Mouse (Mus musculus) lung, postnatal 36 days (tissue): ENCODE measurements around the gene Ppt2.
A peak's percentile ranks its signal among the peaks of the same experiment; 100 is the strongest.

ENCODE experiments used
- DNase-seq: peaks from one replicate; pipeline ENCODE4 v3.0.0; 2022; ENCODE audit warnings: mixed read lengths

The Ppt2 gene

DNA sequence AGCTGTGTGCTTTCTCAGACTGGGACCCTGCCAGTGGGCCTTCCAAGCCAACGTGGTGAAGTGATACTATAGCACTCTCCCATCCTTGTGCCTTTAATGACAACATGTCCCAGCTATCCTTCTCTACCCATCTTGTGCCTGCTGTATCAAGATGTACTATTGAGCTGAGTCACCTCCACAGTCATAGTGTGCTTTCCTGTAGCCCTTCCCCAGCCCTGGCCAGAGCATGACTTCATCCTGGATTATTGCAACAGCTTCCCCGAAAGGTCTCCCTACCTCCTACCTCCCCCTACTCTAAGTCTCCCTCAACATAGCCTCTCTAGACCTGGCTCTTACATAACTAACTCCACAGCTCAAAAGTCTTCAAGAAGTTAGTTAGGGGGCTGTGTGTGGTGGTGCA, 7.4 kb upstream of the Ppt2 start:
- DNase-seq, result no peak

DNA sequence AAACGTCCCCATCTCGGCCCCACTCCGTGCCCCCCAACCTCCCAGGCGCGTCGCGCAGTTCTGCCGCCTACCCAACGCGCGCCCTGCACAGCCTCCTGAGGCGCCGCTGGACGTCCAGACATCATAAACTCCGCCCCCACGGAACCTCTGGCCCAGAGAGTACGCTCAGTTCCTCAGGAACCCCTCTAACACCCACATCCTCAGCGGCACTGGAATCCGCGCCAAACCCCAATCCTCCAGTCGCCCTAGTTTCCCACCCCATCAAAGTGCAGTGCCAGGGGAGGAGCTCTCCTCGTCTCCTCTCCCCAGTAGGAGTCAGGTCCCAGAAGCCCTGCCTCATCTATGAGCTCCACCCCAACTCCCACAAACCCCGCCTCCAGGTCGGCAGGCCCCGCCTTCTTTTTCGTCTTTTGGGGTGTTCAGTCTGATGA, 4.0 kb upstream of the Ppt2 start:
- DNase-seq, result peak; percentile 88

DNA sequence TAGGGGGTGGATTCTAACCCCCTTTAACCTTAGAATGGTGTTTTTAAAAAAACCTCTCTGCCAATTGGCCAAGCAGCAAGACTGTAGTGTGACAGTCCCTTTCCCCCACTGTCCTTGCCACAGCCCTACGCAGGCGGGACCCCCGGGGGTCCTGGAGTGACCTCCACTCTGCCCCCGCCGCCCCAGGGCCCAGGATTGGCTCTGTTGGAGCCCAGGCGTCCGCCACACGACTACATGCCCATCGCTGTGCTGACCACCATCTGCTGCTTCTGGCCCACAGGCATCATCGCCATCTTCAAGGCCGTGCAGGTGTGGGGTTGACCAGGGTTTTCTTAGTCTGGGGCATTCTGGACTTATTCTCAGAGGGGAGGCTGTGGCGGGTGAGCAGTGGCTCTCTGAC, 3.3 kb upstream of the Ppt2 start:
- no peak for DNase-seq

DNA sequence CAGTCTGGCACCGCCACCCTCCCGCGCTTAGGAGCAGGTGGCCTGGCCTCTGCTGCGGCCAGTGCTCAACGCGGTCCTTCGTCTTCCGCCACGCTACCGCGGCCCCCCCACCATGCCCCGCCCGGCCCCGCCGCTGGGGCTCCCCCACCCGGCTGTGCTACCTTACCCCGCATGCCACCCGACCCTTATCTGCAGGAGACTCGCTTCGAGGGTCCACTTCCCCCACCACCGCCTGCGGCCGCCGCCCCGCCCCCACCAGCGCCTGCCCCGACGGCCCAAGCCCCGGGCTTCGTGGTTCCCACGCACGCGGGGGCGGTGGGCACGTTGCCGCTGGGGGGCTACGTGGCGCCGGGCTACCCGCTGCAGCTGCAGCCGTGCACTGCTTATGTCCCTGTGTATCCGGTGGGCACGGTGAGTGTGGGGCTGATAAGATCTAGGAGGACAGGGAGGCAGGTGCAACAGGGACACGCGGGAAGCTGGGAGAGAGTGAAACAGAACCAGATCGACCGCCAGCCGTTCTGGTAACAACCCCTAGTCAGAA, 2.5 kb upstream of the Ppt2 start:
- no peak for DNase-seq

DNA sequence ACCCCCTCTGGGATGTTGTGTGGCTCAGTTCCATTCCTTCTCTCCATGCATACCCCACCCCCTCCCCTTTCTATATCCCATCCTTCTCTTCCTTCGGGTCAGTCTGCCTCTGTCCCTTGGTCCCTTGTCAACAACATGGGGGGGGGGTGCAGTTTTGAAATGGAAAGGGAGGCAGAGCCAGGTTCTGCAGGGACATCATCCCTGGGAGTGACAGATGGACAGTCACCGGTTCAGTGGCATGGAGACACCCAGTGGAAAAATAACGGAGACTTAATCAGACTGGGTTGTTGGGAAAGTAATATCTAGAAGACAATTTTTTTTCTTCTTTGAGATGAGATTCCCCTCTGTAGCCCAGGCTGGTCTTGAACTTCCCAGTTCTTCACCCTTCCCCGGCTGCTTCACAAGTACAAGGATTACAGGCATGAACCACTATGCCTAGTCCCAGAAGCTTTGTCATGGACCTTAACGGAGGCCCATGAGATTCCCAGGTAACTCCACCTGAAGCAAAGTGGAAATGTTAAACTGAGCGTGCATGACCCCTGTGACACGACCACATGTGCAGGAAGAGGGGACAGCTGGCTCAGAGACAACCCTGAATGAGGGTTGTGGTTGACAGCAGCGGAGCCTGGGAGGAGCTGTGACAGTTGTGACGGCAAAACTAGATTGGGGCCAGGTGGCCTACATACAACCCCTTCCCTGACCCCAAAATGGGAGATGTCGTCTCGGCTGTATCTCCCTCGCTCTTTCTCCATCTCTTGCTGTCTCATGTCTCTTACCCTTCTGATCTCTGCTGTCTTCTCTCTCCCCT, 1.7 kb upstream of the Ppt2 start:
- no peak for DNase-seq

DNA sequence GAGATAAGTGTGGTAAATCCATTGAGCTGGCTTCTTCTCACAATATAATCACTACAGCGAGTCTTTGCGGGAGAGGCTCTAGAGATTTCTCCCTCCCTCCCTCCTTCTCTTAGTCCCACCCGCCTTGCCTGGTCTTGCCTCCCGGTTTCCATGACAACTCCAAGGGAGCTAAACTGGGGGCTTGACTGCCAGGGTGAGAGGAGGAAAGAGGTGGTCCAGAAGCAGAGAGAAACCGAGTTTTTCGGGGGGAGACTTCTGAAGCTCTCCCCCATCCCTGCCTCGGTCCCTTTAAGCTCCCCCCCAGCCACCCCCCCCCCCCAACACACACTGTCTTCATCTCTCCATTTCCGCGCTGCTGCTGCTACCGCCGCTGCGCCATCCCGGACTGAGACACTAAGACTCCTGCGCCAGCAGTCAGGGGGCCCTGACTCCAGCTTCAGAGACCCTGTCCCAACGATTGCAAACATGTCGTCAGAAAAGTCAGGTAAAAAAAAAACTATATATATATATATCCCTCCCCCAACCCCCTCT, 976 bp upstream of the Ppt2 start, which contains the start of gene Prrt1:
Gene Prrt1 (plus strand): TSS at position 313 of the 531 bp plus-strand sequence.
- DNase-seq, result no peak

DNA sequence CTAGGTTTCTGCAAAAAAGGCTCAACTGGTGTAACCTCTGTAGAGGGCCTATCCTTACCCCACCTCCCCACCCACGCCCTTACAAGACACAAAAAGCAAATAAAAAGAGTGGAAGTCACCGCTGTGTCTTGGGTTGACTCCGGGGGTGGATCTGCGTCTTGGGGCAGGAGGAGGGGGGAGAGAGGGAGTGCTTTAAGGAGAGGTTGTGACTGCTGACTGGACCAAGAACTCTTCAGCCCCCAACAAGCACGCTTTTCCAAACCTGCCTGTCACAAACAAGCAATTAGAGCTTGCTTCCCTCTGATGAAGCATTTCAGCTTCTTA, 296 bp upstream of the Ppt2 start:
- DNase-seq, result no peak

DNA sequence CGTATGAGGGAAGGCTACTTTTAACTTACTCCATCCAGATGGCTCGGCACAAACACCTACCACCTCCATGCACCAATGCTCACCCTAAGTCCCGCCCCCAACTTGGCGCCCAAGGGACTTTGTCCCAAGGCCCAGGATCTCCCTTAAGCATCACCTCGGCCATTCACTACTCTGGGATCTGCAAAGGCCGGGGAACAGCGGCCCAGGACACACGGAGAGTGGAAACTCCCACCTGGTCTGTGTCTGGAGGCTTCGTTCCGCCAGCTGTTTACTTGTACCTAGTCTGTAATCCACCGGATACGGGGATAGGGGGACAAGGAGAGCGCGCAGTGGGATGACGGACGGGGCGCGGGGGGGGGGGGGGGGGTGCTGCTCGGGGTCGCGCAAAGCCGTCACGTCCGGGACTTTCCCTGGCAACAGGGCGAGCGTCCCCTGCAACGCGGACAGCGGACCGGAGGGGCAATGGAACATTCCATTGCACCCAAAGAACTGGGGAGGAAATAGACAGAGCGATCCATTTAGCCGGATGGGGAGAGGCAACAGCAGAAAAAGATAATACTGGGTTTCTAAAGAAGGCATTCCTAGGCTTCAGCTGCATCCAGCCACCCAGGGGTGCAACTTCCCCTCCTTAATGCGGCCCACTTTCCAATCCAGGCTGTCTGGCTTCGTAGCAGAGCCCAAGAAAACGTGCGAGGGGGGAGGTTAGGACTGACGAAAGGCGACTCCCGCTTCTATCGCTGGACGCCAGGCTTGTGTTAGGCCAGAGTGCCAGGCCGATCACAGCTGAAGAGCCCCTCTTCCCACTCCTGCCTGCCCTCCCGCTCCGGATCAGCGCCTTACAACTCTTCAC, 992 bp downstream of the Ppt2 start:
- peak; percentile 89 for DNase-seq

DNA sequence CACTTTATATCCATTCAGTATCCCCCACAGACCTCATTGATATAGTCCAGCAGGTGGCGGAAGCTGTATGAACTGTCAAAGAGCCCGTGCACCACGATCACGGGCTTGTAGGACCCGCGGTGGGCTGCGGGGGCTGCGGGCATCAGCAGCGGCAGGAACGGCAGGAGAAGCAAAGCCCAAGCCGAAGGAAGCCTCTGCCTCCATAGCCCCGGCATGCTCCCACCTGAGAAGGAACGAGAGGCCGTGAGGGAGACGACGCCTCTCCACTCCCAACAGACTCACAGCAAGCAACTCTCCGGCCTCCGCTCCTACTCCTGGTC, 1.6 kb downstream of the Ppt2 start:
- peak; percentile 58 for DNase-seq

DNA sequence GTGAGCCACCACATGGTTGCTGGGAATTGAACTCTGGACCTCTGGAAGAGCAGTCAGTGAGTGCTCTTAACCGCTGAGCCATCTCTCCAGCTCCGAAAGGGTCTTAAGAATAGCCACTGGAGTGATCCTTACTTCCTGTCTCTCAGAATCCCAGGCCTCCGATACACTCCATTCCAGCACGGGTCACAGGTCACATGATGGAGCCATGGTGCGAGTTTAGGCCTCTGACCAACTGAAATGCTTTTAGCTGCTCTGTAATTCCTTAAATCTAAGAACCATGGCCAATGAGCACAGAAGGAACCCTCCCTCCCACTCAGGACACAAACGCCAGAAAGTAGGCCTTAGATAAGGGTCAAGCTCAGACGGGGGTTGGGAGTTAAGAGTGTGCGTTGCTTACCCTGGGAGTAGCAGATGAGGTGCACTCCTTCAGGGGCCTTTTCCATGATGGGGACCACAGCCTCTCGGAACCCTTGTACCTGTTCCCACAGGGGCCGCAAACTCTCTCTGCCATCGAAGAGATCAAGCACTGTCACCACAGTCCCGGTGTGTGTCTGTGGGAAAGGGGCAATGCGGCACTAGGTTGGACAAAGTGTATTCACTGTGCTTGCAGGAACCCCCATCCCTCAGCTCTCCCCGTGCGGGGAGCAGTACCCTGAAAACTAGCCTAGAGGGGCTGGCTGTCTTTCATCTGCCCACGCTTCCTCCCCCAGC, 2.1 kb downstream of the Ppt2 start:
- no peak for DNase-seq

DNA sequence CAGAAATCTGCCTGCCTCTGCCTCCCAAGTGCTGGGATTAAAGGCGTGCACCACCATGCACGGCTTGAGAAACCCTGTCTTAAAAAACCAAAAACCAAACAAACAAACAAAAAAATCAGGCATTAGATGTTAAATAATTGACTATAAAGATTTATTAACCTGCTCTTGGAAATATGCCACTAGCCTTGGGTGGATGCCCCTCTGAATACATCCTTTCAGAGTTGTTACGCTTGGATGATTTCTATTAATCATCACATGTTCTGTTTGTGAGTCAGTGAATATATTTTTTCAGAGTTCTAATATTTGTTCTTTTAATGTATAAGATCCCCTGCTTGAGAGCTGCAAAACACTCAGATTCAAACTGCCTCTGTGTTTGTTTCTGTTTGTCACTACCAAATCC, 3.3 kb downstream of the Ppt2 start:
- DNase-seq, result no peak

DNA sequence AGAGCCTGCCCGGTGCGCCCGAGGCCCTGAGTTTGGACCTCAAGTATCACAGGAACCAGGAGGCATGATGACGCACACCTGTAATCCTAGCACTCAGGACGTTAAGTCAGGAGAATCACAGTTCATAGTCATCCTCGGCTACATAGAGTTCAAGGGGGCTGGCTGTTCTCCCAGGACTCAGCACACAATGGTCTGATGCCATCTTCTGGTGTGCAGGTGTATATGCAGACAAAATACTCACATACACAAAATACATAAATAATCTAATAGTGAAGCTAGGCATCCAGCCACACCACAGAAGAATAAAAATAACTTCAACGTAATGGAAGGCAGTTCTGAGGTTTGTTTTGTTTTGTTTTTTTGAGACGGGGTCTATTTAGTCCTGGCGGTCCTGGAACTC, 5.1 kb downstream of the Ppt2 start:
- DNase-seq, result no peak

DNA sequence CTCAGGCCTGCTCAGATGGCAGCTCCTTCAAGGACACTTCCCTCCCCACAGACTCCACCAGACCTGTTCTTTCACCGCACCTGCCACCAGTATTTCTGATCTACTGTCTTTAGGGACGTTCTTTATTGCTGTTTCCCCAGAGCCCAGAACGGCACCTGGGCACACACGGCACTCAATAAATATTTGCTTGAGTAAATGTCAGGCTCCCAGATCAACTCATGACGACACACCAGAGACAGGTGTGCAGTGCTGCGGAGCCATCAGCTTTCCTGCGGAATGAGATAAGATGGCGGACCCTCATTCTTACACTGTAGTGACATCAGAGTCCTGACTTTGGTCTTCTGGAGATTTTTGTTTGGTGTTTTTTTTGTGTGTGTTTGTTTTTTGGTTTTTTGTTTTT, 7.3 kb downstream of the Ppt2 start:
- no peak for DNase-seq

DNA sequence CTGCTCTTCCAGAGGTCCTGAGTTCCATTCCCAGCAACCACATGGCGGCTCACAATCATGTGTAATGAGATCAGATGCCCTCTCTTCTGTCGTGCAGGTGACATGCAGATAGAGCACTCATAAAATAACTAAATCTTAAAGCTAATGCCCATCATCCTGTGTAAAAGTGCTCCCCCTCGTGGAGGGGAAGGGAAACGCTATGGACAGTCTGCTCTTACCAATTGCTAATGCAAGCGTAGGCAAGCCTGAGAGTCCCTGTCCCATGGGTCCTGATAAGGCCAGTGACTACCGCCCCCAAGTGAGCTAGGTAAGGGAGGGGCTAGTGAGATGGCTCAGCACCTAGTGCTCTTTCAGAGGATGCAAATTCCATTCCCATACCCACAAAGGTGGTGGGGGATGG, 9.3 kb downstream of the Ppt2 start:
- peak; percentile 93 for DNase-seq

DNA sequence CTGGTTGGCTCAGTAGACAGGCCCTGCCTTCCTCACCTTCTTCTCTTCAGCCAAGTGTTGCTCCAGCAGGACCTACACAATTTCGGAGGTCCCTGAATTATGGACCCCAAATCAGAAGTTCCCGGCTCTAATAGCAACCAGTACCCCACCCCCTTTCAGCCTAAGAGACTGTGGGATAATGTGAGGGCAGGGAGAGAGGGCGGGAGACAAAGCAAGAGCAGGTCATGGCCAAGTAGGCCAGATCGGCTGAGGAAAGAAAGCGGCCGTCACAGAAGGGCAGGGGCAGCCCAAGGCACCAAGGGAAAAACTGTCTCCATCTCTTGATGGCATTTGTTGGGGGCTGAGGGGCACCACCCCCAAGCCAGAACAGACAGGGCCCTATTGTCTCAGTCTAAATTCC, 12.4 kb downstream of the Ppt2 start, which contains the start of gene Egfl8:
Gene Egfl8 (minus strand): TSS at position 101 of the 400 bp plus-strand sequence.
- no peak for DNase-seq

DNA sequence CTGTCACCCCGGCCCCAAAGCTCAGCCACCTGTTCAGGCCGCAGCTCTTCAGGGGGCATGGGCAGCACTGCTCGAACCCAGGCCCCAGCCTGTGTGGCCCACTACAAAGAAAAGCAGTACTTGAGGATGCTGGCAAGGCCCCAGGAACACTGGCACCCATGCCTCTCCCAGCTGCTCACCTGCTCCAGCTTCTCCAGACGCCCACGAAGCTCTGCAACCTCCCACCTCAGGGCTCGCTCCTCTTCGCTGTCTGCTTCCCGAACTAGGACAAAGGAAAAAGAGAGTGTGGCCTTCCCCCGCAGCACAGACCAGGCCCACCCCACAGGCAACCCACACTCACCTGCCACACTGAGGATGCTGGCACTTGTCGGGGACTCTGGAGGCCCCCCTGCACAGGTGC, 14.5 kb downstream of the Ppt2 start:
- no peak for DNase-seq

DNA sequence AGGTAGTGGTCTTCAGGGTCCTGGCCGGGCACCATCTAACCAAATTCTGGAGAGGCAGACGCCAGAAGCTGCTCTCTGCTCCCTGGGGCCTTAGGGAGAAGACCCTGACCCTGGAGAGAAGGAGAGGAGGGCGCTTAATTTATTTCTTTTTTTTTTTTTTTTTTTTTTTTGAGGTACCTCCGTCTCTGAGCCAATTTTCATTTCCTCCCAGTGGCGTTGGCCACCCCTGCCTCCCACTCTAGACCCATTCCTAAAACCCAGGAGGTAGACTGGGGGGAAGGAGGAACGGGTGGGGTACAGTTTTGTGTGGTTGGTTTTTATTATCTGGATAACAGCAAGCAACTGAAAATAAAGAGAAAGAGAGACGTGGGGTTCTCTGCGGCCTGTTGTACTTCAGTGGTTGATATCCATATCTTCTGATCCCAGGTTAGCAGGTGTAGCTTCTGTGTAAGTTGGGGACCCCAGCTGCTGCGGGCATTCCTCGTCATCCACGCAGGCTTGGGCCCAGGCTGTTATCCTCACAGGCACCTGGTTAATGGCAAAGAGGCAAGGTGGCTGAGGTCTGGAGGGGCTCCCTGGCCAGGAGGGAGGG, 15.2 kb downstream of the Ppt2 start:
- DNase-seq, result no peak

DNA sequence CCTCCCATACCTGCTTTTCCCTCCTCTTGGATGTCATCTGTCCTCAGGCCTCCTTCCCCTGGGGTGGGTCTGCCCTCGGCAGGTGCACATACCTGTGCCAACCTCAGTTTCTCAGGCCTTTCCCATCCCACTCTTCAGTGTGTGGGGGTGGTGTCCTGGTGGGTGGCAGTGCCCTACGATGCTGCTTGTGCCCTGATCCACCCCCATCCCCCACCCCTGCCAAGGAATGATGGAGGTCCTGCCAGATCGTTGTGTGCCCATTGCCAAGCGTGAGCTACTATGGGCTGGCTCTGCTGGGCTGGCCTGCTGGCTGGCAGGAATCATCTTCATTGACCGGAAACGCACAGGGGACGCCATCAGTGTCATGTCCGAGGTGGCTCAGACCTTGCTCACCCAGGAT, 17.3 kb downstream of the Ppt2 start:
- DNase-seq, result no peak

DNA sequence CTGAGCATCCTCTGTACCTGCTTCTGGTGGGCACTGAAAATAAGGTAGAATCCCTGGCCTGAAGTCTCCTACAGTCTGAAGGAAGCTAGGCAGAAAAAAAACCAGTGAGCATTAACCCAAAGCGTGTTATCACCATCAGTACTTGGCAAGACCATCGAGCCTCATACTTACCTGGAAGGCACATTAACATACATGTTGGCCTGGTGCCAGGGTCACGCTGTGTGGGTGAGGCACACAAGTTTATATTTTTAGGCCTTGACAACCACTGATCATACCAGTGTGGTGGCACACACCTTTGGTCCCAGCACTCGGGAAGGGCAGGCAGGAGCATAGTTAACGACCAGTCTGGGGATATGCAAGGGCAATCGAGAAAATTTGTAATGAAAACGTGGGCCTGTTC, 20.3 kb downstream of the Ppt2 start:
- DNase-seq, result no peak

DNA sequence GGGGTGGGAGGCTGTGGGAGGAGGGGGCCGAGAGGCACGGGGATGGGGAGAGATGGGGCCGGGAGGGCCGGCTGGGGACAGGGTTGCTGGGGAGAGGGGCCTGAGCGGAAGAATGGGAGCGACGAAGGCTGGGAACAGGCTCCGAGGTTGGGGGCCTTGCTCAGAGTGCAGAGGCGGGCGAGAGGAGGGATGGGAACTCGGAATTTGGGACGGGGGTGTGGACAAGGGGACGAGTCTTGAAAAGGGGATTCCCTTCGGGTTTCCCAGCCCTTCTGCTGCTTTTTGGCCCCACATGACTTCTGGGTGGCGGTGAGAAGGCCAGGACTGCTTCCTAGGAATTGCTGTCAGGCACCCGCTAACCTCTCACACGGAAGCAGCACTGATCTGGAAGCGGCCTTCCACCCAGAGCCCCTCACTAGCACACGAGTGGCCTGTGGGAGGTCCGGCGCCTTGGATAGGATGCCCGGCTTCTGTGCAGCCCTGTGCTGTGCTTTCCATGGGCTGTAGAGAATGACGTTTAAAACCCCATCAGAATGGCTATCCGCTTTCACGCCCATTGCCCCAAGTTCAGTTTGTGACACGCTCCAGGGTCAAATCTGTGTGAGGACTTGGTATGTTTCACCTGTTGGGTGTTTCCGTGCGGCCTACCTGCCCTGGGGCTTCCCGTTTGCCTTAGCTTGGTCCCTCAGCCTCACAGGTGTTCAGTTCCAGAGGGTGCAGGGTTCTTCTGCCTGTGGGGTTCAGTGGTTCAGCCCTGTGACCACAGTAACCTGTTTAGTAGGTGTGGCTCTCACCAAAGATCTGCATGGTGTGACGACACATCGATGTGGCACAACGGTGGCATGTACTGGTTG, 21.9 kb downstream of the Ppt2 start:
- no peak for DNase-seq

DNA sequence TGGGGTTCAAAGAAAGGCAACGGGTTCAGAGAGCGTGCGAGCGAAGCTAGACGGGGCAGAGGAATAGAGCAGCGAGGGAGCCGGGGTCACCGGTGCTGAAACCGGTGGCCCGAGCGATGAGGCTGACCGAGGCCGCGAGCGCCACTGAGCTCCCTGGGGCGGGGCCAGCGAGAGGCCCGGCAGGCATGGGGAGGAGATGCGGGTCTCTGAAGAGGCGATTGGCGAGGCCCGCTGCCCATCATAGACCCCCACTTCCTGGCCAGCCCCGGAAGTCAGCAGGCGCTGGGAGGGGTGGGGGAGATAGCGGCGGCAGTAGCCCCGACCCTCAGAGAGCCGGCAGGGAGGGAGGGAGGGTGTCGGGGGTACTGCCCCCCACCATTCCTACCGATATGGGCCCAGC, 22.7 kb downstream of the Ppt2 start:
- peak; percentile 98 for DNase-seq
